Mouse (Mus musculus): ENCODE results near the gene Tcea3. TPM values are rescaled to one million over a fixed set of nuclear protein-coding genes. Genes with fewer than 3 reads are reported as not detected.

The Tcea3 gene
- polyA plus RNA-seq, 1 experiment, result 50.8 TPM

DNA sequence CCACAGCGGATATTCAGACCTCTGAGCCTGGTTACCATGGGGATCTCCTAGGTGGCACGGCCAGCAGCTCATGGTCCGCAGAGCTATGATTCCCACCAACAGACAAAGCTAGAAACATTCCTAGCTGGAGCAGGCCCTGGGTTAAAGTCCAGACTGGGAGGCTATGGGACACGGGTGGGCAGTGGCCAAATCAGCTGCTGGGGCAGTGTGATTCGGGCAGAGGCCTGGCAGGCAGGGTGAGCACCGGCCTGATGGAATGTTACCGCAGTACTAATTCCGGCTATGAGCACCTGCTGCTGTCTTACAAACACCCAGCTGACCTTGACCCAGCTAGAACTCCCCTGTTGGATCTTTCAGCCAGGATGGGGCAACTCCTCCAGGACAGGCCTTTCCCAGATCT is 23.1 kb downstream of the Tcea3 start:
- TF ChIP-seq POLR2A (IDR thresholded peaks at IDR 0.05; ENCODE audit: low read depth, low read length) (no peak), CTCF (conservative IDR thresholded peaks at IDR 0.05; ENCODE audit: insufficient read depth, insufficient read length, low read depth, low read length) (no peak)
- WGBS, result 54% methylated on average over 8 of the region's 8 CpGs
- Histone ChIP-seq H3K4me1 (ENCODE audit: control insufficient read depth, insufficient read depth, low read length) (no peaks in the 10 kb centered on the region), H3K36me3 (ENCODE audit: control insufficient read depth, insufficient read depth, low read length) (no peaks in the 10 kb centered on the region), H3K27me3 (replicated peaks; ENCODE audit: control insufficient read depth, insufficient read depth, low read length) (no peaks in the 10 kb centered on the region), H3K4me3 (ENCODE audit: insufficient read depth, low read depth, low read length) (no peak overlapping the region), H3K27ac (ENCODE audit: insufficient read depth, low read depth, low read length) (no peak overlapping the region)
- peak; percentile 57 for DNase-seq

GRCm38 (mm10) chr4:136281097-136281496 is 33.6 kb downstream of the Tcea3 start:
- no peak for TF ChIP-seq POLR2A (IDR thresholded peaks at IDR 0.05; ENCODE audit: low read depth, low read length)
- WGBS, result 76% methylated on average over 8 of the region's 8 CpGs
- Histone ChIP-seq H3K36me3 (ENCODE audit: control insufficient read depth, insufficient read depth, low read length) (no peaks in the 10 kb centered on the region), H3K4me3 (ENCODE audit: insufficient read depth, low read depth, low read length) (no peak overlapping the region), H3K27me3 (replicated peaks; ENCODE audit: control insufficient read depth, insufficient read depth, low read length) (no peaks in the 10 kb centered on the region), H3K27ac (ENCODE audit: insufficient read depth, low read depth, low read length) (no peak overlapping the region), H3K4me1 (ENCODE audit: control insufficient read depth, insufficient read depth, low read length) (peaks cover 4% of the 10 kb centered on the region; the same call in 1 of the 2 replicates)
- no peak for DNase-seq

DNA sequence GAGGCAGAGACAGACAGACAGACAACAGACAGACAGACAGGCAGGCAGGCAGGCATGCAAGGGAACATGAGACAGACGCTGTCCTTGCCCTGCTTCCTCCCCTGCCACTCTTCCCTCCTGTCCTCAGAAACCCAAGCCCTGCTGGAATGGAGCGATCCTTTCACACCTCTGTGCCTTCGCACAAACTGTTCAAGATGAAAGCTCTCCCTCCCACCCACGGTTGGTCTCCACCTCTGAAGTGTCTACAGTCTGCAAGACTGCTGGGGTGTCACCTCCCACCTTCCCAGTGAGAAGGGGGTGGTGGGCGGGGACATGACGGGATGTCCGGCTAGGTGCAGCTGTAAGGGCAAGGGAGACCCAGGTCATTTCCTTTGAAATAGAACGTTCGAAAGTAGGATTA is 34.1 kb downstream of the Tcea3 start:
- 58% methylated on average over 9 of the region's 9 CpGs for WGBS
- Histone ChIP-seq H3K4me1 (ENCODE audit: control insufficient read depth, insufficient read depth, low read length) (peaks cover 4% of the 10 kb centered on the region; the same call in 1 of the 2 replicates), H3K27ac (ENCODE audit: insufficient read depth, low read depth, low read length) (no peak overlapping the region), H3K4me3 (ENCODE audit: insufficient read depth, low read depth, low read length) (no peak overlapping the region), H3K27me3 (replicated peaks; ENCODE audit: control insufficient read depth, insufficient read depth, low read length) (no peaks in the 10 kb centered on the region), H3K36me3 (ENCODE audit: control insufficient read depth, insufficient read depth, low read length) (no peaks in the 10 kb centered on the region)
- no peak for TF ChIP-seq CTCF (conservative IDR thresholded peaks at IDR 0.05; ENCODE audit: insufficient read depth, insufficient read length, low read depth, low read length)
- no peak for TF ChIP-seq POLR2A (IDR thresholded peaks at IDR 0.05; ENCODE audit: low read depth, low read length)
- DNase-seq, result no peak

- no peaks in the 10 kb centered on the region for H3K36me3 ChIP-seq (ENCODE audit: control insufficient read depth, insufficient read depth, low read length)
- 58% methylated on average over 10 of the region's 10 CpGs for WGBS
- DNase-seq, result peak; percentile 62
These were observed 35.3 kb downstream of the Tcea3 start for GRCm38 (mm10) chr4:136282621-136283480.

GRCm38 (mm10) chr4:136283783-136284182 is 36.3 kb downstream of the Tcea3 start:
- H3K27ac ChIP-seq (ENCODE audit: insufficient read depth, low read depth, low read length), result no peak overlapping the region
- 64% methylated on average over 2 of the region's 2 CpGs for WGBS

More at GRCm38 (mm10) chr4:136282621-136283480, 35.3 kb downstream of the Tcea3 start:
- Histone ChIP-seq H3K27me3 (replicated peaks; ENCODE audit: control insufficient read depth, insufficient read depth, low read length) (no peaks in the 10 kb centered on the region), H3K27ac (ENCODE audit: insufficient read depth, low read depth, low read length) (peak overlapping the region; percentile 84), H3K4me1 (ENCODE audit: control insufficient read depth, insufficient read depth, low read length) (peaks cover 4% of the 10 kb centered on the region; the same call in 1 of the 2 replicates), H3K4me3 (ENCODE audit: insufficient read depth, low read depth, low read length) (no peak overlapping the region)
- TF ChIP-seq CTCF (conservative IDR thresholded peaks at IDR 0.05; ENCODE audit: insufficient read depth, insufficient read length, low read depth, low read length), result no peak
- no peak for TF ChIP-seq POLR2A (IDR thresholded peaks at IDR 0.05; ENCODE audit: low read depth, low read length)

GRCm38 (mm10) chr4:136284455-136284854 is 36.9 kb downstream of the Tcea3 start, which contains the start of gene Zfp46:
Zfp46 (plus strand) TSS chr4:136284683.
- TF ChIP-seq CTCF (conservative IDR thresholded peaks at IDR 0.05; ENCODE audit: insufficient read depth, insufficient read length, low read depth, low read length) (no peak), POLR2A (IDR thresholded peaks at IDR 0.05; ENCODE audit: low read depth, low read length) (no peak)
- Histone ChIP-seq H3K27me3 (replicated peaks; ENCODE audit: control insufficient read depth, insufficient read depth, low read length) (no peaks in the 10 kb centered on the region), H3K4me1 (ENCODE audit: control insufficient read depth, insufficient read depth, low read length) (peaks cover 4% of the 10 kb centered on the region; the same call in 1 of the 2 replicates), H3K36me3 (ENCODE audit: control insufficient read depth, insufficient read depth, low read length) (peaks cover 2% of the 10 kb centered on the region; the same call in 1 of the 2 replicates), H3K4me3 (ENCODE audit: insufficient read depth, low read depth, low read length) (peak within 1 kb of the TSS; percentile 60), H3K27ac (ENCODE audit: insufficient read depth, low read depth, low read length) (peak within 1 kb of the TSS; percentile 81)
- 42% methylated on average over 5 of the region's 5 CpGs for WGBS
- peak; percentile 87 for DNase-seq

More at GRCm38 (mm10) chr4:136283783-136284182, 36.3 kb downstream of the Tcea3 start:
- peaks cover 4% of the 10 kb centered on the region; the same call in 1 of the 2 replicates for H3K4me1 ChIP-seq (ENCODE audit: control insufficient read depth, insufficient read depth, low read length)
- H3K27me3 ChIP-seq (replicated peaks; ENCODE audit: control insufficient read depth, insufficient read depth, low read length), result no peaks in the 10 kb centered on the region
- no peak for DNase-seq
- H3K4me3 ChIP-seq (ENCODE audit: insufficient read depth, low read depth, low read length), result no peak overlapping the region
- H3K36me3 ChIP-seq (ENCODE audit: control insufficient read depth, insufficient read depth, low read length), result peaks cover 2% of the 10 kb centered on the region; the same call in 1 of the 2 replicates
- TF ChIP-seq CTCF (conservative IDR thresholded peaks at IDR 0.05; ENCODE audit: insufficient read depth, insufficient read length, low read depth, low read length), result no peak
- TF ChIP-seq POLR2A (IDR thresholded peaks at IDR 0.05; ENCODE audit: low read depth, low read length), result no peak

DNA sequence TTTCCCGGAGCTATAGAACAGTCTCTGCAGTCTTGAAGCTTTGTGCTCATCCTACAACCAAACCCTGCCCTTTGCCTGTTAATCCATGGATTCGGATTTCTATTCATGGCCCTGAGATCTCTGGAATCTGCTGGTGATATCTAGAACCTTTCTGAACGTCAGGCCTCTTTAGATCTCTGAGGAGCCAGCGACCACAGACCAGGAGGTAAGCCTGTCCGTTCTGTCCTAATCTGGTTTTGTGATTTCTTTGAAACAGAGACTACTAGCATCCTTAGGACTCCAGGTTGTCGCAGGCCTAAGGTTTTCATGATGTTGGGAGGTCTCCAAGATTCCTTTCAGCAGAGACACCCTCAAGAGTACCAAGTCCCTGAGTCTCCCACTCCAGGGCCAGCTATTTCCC is 37.4 kb downstream of the Tcea3 start:
- H3K4me3 ChIP-seq (ENCODE audit: insufficient read depth, low read depth, low read length), result peak overlapping the region; percentile 60

More for the DNA sequence above, 37.4 kb downstream of the Tcea3 start:
- Histone ChIP-seq H3K36me3 (ENCODE audit: control insufficient read depth, insufficient read depth, low read length) (peaks cover 2% of the 10 kb centered on the region; the same call in 1 of the 2 replicates), H3K4me1 (ENCODE audit: control insufficient read depth, insufficient read depth, low read length) (peaks cover 4% of the 10 kb centered on the region; the same call in 1 of the 2 replicates), H3K27ac (ENCODE audit: insufficient read depth, low read depth, low read length) (peak overlapping the region; percentile 73), H3K27me3 (replicated peaks; ENCODE audit: control insufficient read depth, insufficient read depth, low read length) (no peaks in the 10 kb centered on the region)
- DNase-seq, result no peak
- no peak for TF ChIP-seq POLR2A (IDR thresholded peaks at IDR 0.05; ENCODE audit: low read depth, low read length)
- 26% methylated on average over 6 of the region's 6 CpGs for WGBS

Measured in kidney, adult 2 months (tissue).